Mouse (Mus musculus) fat pad, adult 2 months (tissue): ENCODE data around the gene Tedc2.

ENCODE experiments used
- DNase-seq: peaks from one replicate; pipeline ENCODE4 v3.0.0-alpha.2; 2011; ENCODE audit warnings: low read depth, low spot score; ENCODE audit errors: extremely low read depth

Gene Tedc2

GRCm38 (mm10) chr17:24220435-24221411 is at the start of gene Tedc2:
Gene Tedc2, minus strand, starts transcription at chr17:24220851.
- no peak for DNase-seq

GRCm38 (mm10) chr17:24267133-24267532 is 46.5 kb upstream of the Tedc2 start:
- DNase-seq, result peak; percentile 58

DNA sequence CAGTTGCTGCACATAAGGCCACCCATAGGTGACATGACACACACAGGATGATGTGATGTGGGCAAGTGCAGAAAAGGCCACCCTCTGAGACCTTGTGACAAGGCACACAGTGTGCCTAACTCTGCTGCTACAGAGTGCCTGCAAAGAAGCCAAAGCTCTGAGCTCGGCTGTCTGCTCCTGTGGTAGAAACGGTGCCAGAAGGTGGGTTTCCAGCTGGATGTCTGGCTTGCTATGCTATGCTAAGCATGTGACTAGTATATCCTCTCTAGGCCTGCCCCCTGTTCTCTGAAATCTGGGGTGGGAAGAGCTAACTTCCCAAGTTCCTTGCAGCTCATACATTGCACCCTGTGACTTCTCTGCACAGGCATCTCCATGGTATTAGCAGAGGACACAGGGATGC is 44.1 kb upstream of the Tedc2 start:
- no peak for DNase-seq

- DNase-seq, result no peak
These were observed 39.9 kb upstream of the Tedc2 start for GRCm38 (mm10) chr17:24260516-24260915.

GRCm38 (mm10) chr17:24259702-24260101 is 39.1 kb upstream of the Tedc2 start:
- DNase-seq, result no peak

DNA sequence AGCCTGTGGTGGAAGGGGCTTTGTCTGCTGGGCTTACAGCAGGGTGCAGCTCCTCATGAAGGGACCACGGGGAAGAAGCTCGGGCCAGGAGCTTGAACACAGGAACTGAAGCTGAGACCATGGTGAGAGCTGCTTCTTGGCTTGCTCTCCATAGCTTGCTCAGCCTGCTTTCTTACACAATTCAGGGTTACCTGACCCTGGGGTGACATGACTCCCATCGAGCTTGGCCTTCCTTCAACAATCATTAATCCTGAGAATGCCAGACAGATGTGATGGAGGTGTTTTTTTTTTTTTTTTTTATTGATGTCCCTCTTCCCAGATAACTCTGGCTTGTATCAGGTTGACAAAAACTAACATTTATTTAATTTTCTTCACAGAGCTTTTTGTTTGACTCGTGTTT is 38.3 kb upstream of the Tedc2 start:
- peak; percentile 37 for DNase-seq

- DNase-seq, result no peak
These were observed 31.7 kb upstream of the Tedc2 start for GRCm38 (mm10) chr17:24252329-24252728.

GRCm38 (mm10) chr17:24251320-24252069 is 30.8 kb upstream of the Tedc2 start, which contains the start of gene Ccnf:
Gene Ccnf, minus strand, starts transcription at chr17:24251484.
- DNase-seq, result peak; percentile 85

DNA sequence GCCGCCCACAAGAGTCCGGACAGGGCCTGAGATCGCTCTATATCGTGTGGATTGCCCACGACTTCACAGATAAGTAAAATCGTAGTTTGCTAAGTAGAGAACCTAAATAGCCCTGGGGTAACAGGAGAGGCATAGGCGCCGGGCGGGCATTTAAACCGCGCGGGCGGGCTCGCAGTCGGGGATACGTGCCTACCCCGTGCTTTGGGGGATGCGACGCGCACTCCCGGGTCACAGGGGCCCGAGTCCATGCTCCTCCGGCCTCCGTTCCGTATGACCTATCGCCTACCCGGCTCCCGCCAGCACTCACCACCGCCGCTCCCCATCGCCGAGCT is 30.3 kb upstream of the Tedc2 start:
- no peak for DNase-seq

GRCm38 (mm10) chr17:24248641-24249040 is 28.0 kb upstream of the Tedc2 start:
- DNase-seq, result no peak

GRCm38 (mm10) chr17:24244061-24244460 is 23.4 kb upstream of the Tedc2 start:
- no peak for DNase-seq

DNA sequence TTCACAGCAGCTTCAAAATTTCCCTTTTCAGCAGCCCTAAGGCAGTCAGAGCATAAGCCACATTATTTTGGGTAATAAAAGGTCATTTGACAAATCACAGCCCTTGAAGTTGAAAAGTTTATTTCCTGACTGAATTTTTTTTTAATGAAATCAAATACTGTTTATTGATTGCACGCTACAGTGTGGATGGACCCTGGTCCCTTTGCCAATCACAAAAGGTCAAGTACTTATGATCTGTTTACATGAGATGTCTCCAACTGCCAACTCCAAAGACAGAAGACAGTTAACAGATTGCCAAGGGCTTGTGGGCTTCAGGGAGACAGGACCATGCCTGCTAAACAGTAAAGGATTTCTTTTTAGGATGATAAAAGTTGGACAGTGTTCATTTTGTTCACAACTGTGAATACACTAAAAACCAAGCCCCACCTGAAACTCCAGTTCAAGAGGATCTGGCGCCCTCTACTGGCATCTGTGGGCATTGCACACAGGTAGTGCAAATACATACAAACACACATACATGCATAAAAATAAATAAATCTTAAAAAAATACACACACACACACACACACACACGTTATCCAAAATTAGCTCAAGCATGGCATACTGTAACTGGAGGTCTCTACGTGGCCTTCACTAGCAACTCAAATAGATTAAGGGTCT is 22.8 kb upstream of the Tedc2 start:
- DNase-seq, result no peak

- DNase-seq, result peak; percentile 56
These were observed 16.3 kb upstream of the Tedc2 start for GRCm38 (mm10) chr17:24236921-24237320.

GRCm38 (mm10) chr17:24236479-24236878 is 15.8 kb upstream of the Tedc2 start:
- no peak for DNase-seq

DNA sequence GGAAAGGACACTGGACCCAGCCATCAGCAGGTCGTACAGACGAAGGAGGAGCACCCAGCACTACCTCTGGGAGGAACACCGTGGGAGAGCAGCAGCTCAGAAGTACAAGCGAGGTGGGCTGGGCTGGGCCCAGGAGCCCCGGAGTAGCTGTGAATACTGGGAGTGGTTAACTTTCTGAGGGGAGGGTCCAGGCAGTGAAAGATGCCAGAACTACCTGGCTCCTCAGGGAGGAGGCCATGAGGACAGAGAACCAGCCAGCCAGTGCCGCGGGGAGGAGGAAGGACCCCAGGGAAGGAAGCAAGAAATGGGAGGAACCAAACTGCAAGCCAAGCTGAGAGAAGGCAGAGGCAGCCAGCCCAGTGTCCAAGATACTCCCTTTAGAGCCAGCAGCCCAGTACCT is 7.3 kb upstream of the Tedc2 start:
- DNase-seq, result no peak

DNA sequence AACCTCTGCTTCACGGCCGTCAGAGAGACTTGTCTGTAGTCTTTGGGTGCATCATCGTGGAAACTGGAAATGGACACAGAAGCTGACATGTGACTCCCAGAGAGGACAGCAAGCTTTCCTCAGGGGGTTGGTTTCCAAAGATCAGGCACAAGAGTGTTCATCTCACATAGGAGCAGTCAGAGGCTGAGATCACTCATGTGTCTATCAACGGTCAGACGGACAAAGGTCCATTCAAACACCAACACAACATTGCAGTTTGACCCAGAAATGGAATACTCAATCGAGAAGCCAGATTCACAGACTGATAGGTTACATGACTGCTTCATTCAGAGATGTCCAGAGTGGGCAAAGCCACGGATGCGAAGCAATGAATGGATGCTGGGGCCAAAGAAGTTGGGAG is 6.1 kb upstream of the Tedc2 start:
- no peak for DNase-seq

GRCm38 (mm10) chr17:24225851-24226250 is 5.2 kb upstream of the Tedc2 start:
- DNase-seq, result no peak

DNA sequence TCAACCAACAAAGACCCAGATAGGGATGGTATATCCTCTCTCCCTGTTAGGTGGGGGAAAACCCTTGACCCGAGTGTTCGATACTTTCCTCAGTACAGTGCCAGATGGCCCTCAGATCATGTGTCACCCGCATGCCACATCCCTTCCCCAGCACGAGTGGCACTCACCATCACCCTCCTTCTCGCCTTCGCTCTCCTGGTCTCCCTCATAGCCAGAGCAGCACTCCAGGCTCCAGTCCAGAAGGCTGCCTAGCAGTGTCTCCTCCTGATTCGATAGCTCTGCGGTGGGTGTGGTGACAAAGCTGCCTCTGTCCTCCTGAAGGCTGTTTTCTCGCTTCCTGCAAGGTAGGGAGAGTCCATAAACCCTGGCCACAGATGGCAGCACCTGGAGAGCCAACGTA is 4.1 kb upstream of the Tedc2 start:
- no peak for DNase-seq

GRCm38 (mm10) chr17:24223513-24223912 is 2.9 kb upstream of the Tedc2 start:
- no peak for DNase-seq

- no peak for DNase-seq
These were observed 2.0 kb upstream of the Tedc2 start for GRCm38 (mm10) chr17:24222653-24223052.

GRCm38 (mm10) chr17:24216836-24217235 is 3.8 kb downstream of the Tedc2 start:
- no peak for DNase-seq
